Mouse (Mus musculus): ENCODE results near the gene Sult1d1. TPM values are rescaled to one million over a fixed set of nuclear protein-coding genes. Genes with fewer than 3 reads are reported as not detected.

The Sult1d1 gene
- polyA plus RNA-seq (2015; fragmentation: Illumina TruSeq; extraction: RNeasy Lipid Tissue Mini Kit (QIAGEN cat#74804); ENCODE audit: low read depth, low replicate concordance): not detected

DNA sequence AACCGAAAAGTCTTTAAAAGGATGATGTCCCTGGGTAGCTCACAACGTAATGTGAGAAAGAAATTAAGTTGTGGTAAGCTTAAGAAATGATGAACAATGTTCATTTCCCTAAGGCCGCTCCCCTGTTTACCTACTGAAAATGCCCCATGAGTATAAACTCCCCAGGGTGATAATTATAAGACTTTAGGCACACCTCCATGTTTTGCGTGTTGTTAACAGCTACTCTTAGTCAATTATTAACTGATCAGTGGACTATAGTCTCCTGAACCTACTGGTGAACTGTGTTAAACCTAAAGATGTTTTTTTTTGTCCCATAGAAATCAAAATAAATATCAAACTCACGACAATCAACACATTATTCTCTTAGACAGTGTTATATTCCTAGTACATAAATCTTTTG, at the start of gene Sult1d1:
Gene Sult1d1 (minus strand): TSS at position 183 of the 400 bp plus-strand sequence.

DNA sequence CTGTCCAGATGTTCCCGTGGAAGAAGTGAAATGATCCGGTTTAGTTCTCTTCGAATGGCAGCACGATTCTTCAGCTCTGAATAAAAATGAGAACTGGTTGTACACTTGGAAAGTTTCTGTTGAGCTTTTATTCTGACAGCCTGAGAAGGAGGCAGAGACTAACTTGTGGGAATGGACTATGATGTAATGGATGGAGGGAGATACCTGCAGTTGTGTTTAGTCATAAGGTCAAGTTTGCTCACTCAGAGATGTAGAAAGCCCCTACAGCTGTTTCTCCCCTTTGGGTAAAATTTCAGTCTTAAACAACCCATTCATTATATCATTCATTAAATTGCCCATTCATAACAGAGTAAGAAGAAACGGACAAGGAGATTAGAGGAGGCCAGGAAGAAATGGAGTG, 22.7 kb upstream of the Sult1d1 start, which contains the start of gene Sult1e1:
Gene Sult1e1 (minus strand): TSS at position 101 of the 400 bp plus-strand sequence.

DNA sequence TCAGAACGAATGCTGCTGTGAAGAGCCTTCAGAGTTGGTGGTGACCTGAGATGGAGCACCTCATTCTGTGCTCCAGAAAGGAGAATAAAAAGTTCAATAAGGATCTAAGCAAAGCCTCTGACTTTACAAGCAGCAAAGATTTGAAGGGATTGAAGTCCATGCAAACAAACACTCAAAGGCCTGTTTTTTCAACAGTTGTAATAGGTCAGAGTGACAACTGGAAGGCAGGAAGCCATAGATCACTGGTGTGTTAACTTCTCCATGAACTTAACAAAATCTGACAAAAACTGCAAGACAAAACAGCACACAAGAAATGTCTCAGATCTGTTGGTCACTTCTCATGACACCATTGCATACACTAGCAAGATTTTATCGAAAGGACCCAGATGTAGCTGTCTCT, 30.7 kb downstream of the Sult1d1 start, which contains the start of gene Sult1b1:
Gene Sult1b1 (minus strand): TSS at position 85 of the 400 bp plus-strand sequence.

Other genes with a start within 250 kb of the Sult1d1 start
- gene Ugt2a3, start 231.8 kb downstream of the Sult1d1 start, polyA plus RNA-seq (2015; fragmentation: Illumina TruSeq; extraction: RNeasy Lipid Tissue Mini Kit (QIAGEN cat#74804); ENCODE audit: low read depth, low replicate concordance): not detected
- not detected for gene Ugt2b38, start 144.8 kb downstream of the Sult1d1 start, polyA plus RNA-seq (2015; fragmentation: Illumina TruSeq; extraction: RNeasy Lipid Tissue Mini Kit (QIAGEN cat#74804); ENCODE audit: low read depth, low replicate concordance)
- not detected for gene Ugt2a2, start 86.8 kb downstream of the Sult1d1 start, polyA plus RNA-seq (2015; fragmentation: Illumina TruSeq; extraction: RNeasy Lipid Tissue Mini Kit (QIAGEN cat#74804); ENCODE audit: low read depth, low replicate concordance)
- not detected for gene Gm43638, start 82.2 kb downstream of the Sult1d1 start, polyA plus RNA-seq (2015; fragmentation: Illumina TruSeq; extraction: RNeasy Lipid Tissue Mini Kit (QIAGEN cat#74804); ENCODE audit: low read depth, low replicate concordance)
- not detected for gene Ugt2a1, start 78.2 kb downstream of the Sult1d1 start, polyA plus RNA-seq (2015; fragmentation: Illumina TruSeq; extraction: RNeasy Lipid Tissue Mini Kit (QIAGEN cat#74804); ENCODE audit: low read depth, low replicate concordance)
- gene Sult1b1, start 30.8 kb downstream of the Sult1d1 start, polyA plus RNA-seq (2015; fragmentation: Illumina TruSeq; extraction: RNeasy Lipid Tissue Mini Kit (QIAGEN cat#74804); ENCODE audit: low read depth, low replicate concordance): not detected
- gene Sult1e1, start 22.6 kb upstream of the Sult1d1 start, polyA plus RNA-seq (2015; fragmentation: Illumina TruSeq; extraction: RNeasy Lipid Tissue Mini Kit (QIAGEN cat#74804); ENCODE audit: low read depth, low replicate concordance): not detected
- not detected for gene Csn1s1, start 97.2 kb upstream of the Sult1d1 start, polyA plus RNA-seq (2015; fragmentation: Illumina TruSeq; extraction: RNeasy Lipid Tissue Mini Kit (QIAGEN cat#74804); ENCODE audit: low read depth, low replicate concordance)
- gene Csn2, start 130.6 kb upstream of the Sult1d1 start, polyA plus RNA-seq (2015; fragmentation: Illumina TruSeq; extraction: RNeasy Lipid Tissue Mini Kit (QIAGEN cat#74804); ENCODE audit: low read depth, low replicate concordance): not detected
- gene Csn1s2a, start 205.5 kb upstream of the Sult1d1 start, polyA plus RNA-seq (2015; fragmentation: Illumina TruSeq; extraction: RNeasy Lipid Tissue Mini Kit (QIAGEN cat#74804); ENCODE audit: low read depth, low replicate concordance): not detected
- not detected for gene Csn1s2b, start 239.1 kb upstream of the Sult1d1 start, polyA plus RNA-seq (2015; fragmentation: Illumina TruSeq; extraction: RNeasy Lipid Tissue Mini Kit (QIAGEN cat#74804); ENCODE audit: low read depth, low replicate concordance)